Mouse (Mus musculus) left cerebral cortex, adult 11 months (tissue): Measurements from ENCODE around the gene Fam216b.

ENCODE experiments used
- DNase-seq: peaks from one replicate; pipeline ENCODE4 v3.0.0; 2022; ENCODE audit warnings: low spot score

Fam216b gene

DNA sequence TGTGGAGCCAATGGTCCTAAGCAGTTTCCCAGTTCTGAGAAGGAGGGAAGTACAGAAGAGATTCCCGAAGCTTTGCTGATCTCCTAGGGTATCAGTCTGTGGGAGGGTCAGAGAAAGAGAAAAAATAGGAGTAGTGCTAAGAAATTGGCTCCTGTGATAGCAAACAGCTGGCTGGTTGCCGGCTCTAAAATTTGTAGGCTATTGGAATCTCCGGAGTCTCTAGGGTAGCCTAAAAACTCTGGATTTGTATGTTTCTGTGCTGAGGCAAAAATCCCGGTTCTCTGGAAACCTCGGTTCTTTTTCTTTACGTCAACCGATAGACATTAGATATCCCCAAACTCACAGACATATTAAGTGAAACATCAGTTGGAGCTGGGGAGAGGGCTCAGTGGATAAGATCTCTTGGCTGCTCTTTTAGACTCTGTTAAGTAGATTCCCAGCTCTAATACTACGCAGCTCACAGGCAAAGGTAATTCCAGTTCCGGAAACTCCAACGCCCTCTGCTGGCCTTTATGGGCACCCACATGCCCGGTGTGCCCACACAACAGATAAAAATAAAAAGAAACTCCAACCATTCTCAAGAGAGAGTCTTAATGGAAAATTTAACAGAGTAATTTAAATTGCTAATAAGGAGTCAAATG lies 46.8 kb downstream of the Fam216b start:
- DNase-seq = no peak

DNA sequence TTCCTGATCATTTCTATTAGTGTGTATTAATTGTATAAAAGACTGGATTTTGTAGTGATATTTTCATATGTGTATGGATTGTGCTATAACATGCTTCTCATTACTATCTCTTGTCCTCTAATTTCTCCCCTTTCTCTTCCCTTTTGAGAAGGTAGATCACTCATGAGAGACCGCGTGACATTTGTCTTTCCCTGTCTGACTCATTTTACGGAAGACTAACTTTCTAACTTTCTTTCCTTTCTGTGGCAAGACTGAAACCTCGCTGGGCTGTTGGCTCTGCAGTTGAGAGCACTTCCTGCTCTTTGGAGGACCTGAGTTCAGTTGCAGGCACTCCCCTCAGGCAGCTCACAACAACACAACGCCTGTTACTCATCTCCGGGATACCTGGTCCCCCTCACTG lies 48.2 kb downstream of the Fam216b start:
- DNase-seq = no peak

DNA sequence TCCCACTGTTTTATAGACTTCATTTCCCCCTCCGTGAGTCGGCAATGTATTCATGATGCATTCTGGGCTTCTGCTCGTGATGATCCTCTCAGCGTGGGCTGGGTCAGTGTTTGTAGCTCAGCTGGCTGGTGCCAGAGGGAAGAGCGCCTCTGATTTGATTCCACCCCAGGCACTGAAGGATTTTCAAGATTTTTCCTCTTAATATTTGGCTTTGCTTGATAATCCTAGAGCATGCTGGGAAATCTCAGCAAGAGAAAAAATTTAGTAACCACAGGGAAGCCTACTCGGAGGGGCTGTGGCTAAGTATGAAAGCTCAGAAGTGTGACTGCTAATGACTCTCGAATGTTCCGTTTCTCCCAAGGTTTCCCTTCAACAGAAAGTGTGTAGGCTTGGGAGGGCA lies 49.9 kb downstream of the Fam216b start:
- no peak for DNase-seq
